ENCODE assay signal across 9 mouse cellular contexts in the genomic region with DNA sequence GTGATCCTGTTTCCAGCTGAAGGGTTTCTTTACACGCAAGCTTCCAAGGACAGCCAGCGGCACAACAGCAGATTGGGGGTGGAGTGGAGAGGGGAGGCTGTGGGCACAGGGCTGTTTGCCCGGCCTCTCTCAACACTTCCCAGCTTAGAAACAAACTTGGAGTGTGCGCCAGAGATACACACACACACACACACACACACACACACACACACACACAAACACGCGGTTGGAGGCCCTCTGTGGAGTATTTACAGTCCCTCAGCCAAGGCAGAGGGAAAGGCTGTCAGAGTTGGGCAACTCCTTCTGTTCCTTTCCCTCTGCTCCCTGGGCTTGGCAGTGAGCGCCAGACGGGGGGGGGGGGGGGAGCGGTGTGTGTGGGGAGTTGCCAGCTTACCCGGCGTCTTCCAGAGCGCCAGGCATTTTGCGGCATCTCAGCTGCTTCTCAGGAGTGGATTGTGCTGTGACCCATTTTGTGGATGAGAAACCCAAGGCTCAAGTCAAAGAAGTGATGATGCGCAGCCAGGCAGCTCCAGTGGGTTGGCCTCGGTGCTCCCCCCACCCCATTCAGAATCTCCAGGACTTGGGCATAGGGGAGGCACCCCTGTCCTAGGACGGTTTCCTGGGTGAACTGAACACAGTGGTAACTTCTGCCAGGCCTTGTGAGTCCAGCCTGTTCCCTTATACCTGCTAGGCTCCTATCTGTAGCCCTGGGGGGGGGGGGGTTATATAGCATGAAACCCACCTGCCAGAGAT. TPM values are rescaled to one million over a fixed set of nuclear protein-coding genes. Genes with fewer than 3 reads are reported as not detected.
DNase-seq lines count a peak whose midpoint lies in the region; ATAC-seq and TF ChIP-seq lines count a peak whose summit lies in the region.
"Had no signal": no experiment of that assay in that cellular context is flagged by ENCODE, and none has a peak within 500 bp of the region (broad histone marks: within the 10 kb centered on the region; RNA-seq: fewer than 3 reads in every experiment).

No protein-coding gene starts in this region.

- peak overlapping the region; percentile 99 for H3K4me2 ChIP-seq in intestine, postnatal 0 days (replicated peaks; ENCODE audit: low read depth)
- H3K4me2 ChIP-seq in limb, embryonic 11.5 days (ENCODE audit: low read depth, severe bottlenecking), result peak overlapping the region; percentile 98
- H3K4me2 ChIP-seq in midbrain, embryonic 15.5 days, result peak overlapping the region; percentile 72

- H3K9ac ChIP-seq in intestine, postnatal 0 days (ENCODE audit: low read depth, low read length), result no peak overlapping the region
- H3K9ac ChIP-seq in limb, embryonic 11.5 days (ENCODE audit: low read length), result no peak overlapping the region
- peak overlapping the region; percentile 62 for H3K9ac ChIP-seq in midbrain, embryonic 15.5 days

- H3K27me3 ChIP-seq in intestine, postnatal 0 days (replicated peaks; ENCODE audit: control insufficient read depth, insufficient read depth, low read length), result no peaks in the 10 kb centered on the region
- peaks cover 32% of the 10 kb centered on the region for H3K27me3 ChIP-seq in limb, embryonic 11.5 days (ENCODE audit: control insufficient read depth, insufficient read depth, low read length)
- no peaks in the 10 kb centered on the region for H3K27me3 ChIP-seq in midbrain, embryonic 15.5 days (replicated peaks)
- H3K27me3 ChIP-seq in thymus, adult 2 months (ENCODE audit: control insufficient read depth, insufficient read depth, low read length), result no peaks in the 10 kb centered on the region

- peaks cover 28% of the 10 kb centered on the region; the same call in 1 of the 2 replicates for H3K4me1 ChIP-seq in intestine, postnatal 0 days (replicated peaks; ENCODE audit: control insufficient read depth, insufficient read depth, low read length)
- peaks cover 35% of the 10 kb centered on the region for H3K4me1 ChIP-seq in limb, embryonic 11.5 days (ENCODE audit: control insufficient read depth, insufficient read depth, low read length)
- peaks cover 70% of the 10 kb centered on the region for H3K4me1 ChIP-seq in midbrain, embryonic 15.5 days
- peaks cover 54% of the 10 kb centered on the region for H3K4me1 ChIP-seq in thymus, adult 2 months (replicated peaks; ENCODE audit: control insufficient read depth, insufficient read depth, low read length)

- H3K9me3 ChIP-seq in intestine, postnatal 0 days (ENCODE audit: control insufficient read depth), result no peaks in the 10 kb centered on the region
- no peaks in the 10 kb centered on the region for H3K9me3 ChIP-seq in limb, embryonic 11.5 days (ENCODE audit: control insufficient read depth, low read length)
- no peaks in the 10 kb centered on the region for H3K9me3 ChIP-seq in midbrain, embryonic 15.5 days

- ATAC-seq in intestine, postnatal 0 days, result no peak
- ATAC-seq in limb, embryonic 11.5 days (ENCODE audit: insufficient number of reproducible peaks, low FRiP score, low TSS enrichment, low read depth), result no peak
- ATAC-seq in midbrain, embryonic 15.5 days (replicated peaks), result no peak

- no peak overlapping the region for H3K27ac ChIP-seq in intestine, postnatal 0 days (ENCODE audit: low read depth, low read length)
- H3K27ac ChIP-seq in limb, embryonic 11.5 days (replicated peaks; ENCODE audit: low read depth, low read length), result no peak overlapping the region
- no peak overlapping the region for H3K27ac ChIP-seq in midbrain, embryonic 15.5 days
- H3K27ac ChIP-seq in thymus, adult 2 months (ENCODE audit: control insufficient read depth, insufficient read depth, low read length), result no peak overlapping the region

- no peak for TF ChIP-seq CTCF in intestine, postnatal 0 days (IDR thresholded peaks at IDR 0.05; ENCODE audit: low read depth)
- no peak for TF ChIP-seq CTCF in thymus, adult 2 months (IDR thresholded peaks at IDR 0.05; ENCODE audit: borderline replicate concordance, control insufficient read depth, extremely low read depth, insufficient read depth, low read length, poor library complexity)

- peak overlapping the region; percentile 76 for H3K4me3 ChIP-seq in intestine, postnatal 0 days (ENCODE audit: low read depth, low read length)
- no peak overlapping the region for H3K4me3 ChIP-seq in limb, embryonic 11.5 days (ENCODE audit: low read depth, low read length)
- peak overlapping the region; percentile 72 for H3K4me3 ChIP-seq in midbrain, embryonic 15.5 days
- no peak overlapping the region for H3K4me3 ChIP-seq in thymus, adult 2 months (ENCODE audit: control insufficient read depth, insufficient read depth, low read length)
- H3K4me3 ChIP-seq: megakaryocyte, embryonic 14.5 days had no signal

- TF ChIP-seq POLR2A in thymus, adult 2 months (IDR thresholded peaks at IDR 0.05; ENCODE audit: control insufficient read depth, extremely low read depth, insufficient read depth, low read length, poor library complexity), result no peak

- no peaks in the 10 kb centered on the region for H3K36me3 ChIP-seq in intestine, postnatal 0 days (ENCODE audit: control insufficient read depth, insufficient read depth)
- H3K36me3 ChIP-seq in limb, embryonic 11.5 days (ENCODE audit: control insufficient read depth, insufficient read depth, low read length), result no peaks in the 10 kb centered on the region
- no peaks in the 10 kb centered on the region for H3K36me3 ChIP-seq in midbrain, embryonic 15.5 days (replicated peaks)
- no peaks in the 10 kb centered on the region for H3K36me3 ChIP-seq in thymus, adult 2 months (ENCODE audit: control insufficient read depth, insufficient read depth, low read length)

- peak; percentile 76 for DNase-seq in NIH3T3 (ENCODE audit: low read depth)
- DNase-seq in cerebellum, adult 9-11 months, result peak; percentile 71
- DNase-seq in heart, adult 18-20 months, result peak; percentile 75 to 83
- DNase-seq in limb, embryonic 11.5 days (ENCODE audit: low spot score), result no peak
- DNase-seq in thymus, adult 2 months, result no peak
- DNase-seq in embryo, embryonic 9.5 days (ENCODE audit: extremely low spot score), result no peak

- WGBS in intestine, postnatal 0 days, result 24% methylated on average over 11 of the region's 16 CpGs
- 37% methylated on average over 11 of the region's 16 CpGs for WGBS in limb, embryonic 11.5 days
- WGBS in midbrain, embryonic 15.5 days, result 23% methylated on average over 10 of the region's 16 CpGs
- WGBS in thymus, adult 2 months, result 86% methylated on average over 13 of the region's 16 CpGs

RNA-seq across cellular contexts. Expression of gene Fam222a, which starts 2.3 kb away (rescaled TPM):
- 1 to 10 TPM; 2.6 to 3.3 TPM for total RNA-seq in heart, adult 18-20 months (2021)
- 2.3 and 3.2 TPM in 2 replicates for polyA plus RNA-seq in intestine, postnatal 0 days (2015; fragmentation: Nextera tagmentation; extraction: Ambion mirVana)
- polyA plus RNA-seq in limb, embryonic 11.5 days (2014; fragmentation: Nextera tagmentation; extraction: Ambion mirVana), result 2.4 and 2.5 TPM in 2 replicates
- 7.1 and 8.1 TPM in 2 replicates for polyA plus RNA-seq in midbrain, embryonic 15.5 days (2015; fragmentation: Nextera tagmentation; extraction: Ambion mirVana)
- 15.3 and 18.4 TPM in 2 replicates for polyA plus RNA-seq in thymus, adult 2 months (2012; rRNA removed)

Comparison
In these comparisons a context has a peak if more than half of its experiments do, and no peak if none do; other contexts are left out.
1. DNase-seq: peak in NIH3T3 (single experiment), cerebellum, adult 9-11 months (single experiment) and heart, adult 18-20 months (2 of 2); none in limb, embryonic 11.5 days (single experiment), thymus, adult 2 months (single experiment) and embryo, embryonic 9.5 days (single experiment).
2. H3K4me3 ChIP-seq: peak in intestine, postnatal 0 days (single experiment) and midbrain, embryonic 15.5 days (single experiment); none in limb, embryonic 11.5 days (single experiment) and thymus, adult 2 months (single experiment).
3. Peak in every context shown above with its lines, with median percentiles within 50 percentile points of each other: H3K4me2 ChIP-seq.